Mouse (Mus musculus): ENCODE data around the gene Ackr2. TPM values are rescaled to one million over a fixed set of nuclear protein-coding genes. Genes with fewer than 3 reads are reported as not detected.

The Ackr2 gene
- polyA plus RNA-seq, 1 experiment from 2014 or later, result 0.89 TPM

DNA sequence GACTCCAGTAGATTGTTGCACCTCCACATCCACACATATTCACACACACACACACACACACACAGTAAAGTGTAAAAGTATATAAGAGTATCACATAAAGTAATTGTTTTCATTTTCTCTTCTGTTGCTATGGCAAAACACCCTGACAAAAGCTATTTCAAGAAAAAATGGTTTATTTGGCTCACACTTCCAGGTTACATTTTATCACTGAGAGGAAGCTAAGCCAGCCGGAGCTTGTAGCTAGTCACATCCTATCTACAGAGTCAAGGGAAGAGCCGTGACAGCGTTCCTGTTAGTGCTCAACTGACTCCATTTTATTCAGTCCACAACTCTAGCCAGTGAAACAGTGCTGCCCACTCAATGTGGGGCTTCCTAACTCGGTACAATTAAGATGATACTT is 50.3 kb downstream of the Ackr2 start:
- H3K9me3 ChIP-seq (ENCODE audit: control insufficient read depth, low read length), result no peaks in the 10 kb centered on the region
- no peak overlapping the region for H3K9ac ChIP-seq (ENCODE audit: low read depth, low read length)

DNA sequence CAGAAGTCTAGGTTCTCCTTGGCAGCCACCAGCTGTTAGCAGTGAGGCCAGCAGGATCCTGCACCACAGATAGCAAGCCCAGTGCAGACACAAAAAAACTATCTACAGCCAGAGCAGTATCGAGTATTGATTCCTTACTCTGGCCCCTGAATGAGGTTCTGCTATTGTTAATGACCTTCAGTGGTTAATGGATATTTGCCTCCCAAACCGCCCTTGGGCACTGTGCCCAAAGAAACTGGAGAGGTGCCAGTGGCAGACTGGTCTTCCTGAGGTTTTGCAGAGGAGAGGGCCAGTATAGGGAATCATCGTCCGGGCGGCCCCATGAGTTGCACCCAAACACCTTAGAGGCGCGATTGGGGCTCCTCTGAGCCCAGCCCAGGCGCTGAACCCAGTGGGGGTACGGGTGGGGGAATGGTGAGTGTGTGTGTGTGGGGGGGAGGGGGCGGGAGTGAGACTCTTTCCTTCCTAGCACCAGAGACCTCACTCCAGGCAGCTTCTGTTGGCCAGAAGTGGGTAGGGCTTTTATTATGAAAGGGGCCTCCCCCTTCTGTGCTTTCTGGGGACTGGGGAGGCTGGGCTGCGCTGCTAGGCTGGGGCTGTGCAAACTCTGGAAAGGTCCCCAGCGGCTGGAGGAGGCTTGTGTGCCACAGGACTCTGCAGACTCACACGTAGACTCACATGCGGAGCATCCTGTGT is 52.4 kb downstream of the Ackr2 start, which contains the start of gene Fam198a:
Fam198a (plus strand) TSS at position 571 of the 696 bp plus-strand sequence.
- WGBS, result 12% methylated on average over 12 of the region's 14 CpGs
- Histone ChIP-seq H3K4me3 (ENCODE audit: low read depth, low read length) (peak within 1 kb of the TSS; percentile 36), H3K4me1 (ENCODE audit: control insufficient read depth, insufficient read depth, low read length) (peaks cover 20% of the 10 kb centered on the region), H3K36me3 (ENCODE audit: control insufficient read depth, insufficient read depth, low read length) (no peaks in the 10 kb centered on the region), H3K27me3 (replicated peaks; ENCODE audit: control insufficient read depth, insufficient read depth, low read length) (no peaks in the 10 kb centered on the region), H3K9ac (ENCODE audit: low read depth, low read length) (peak within 1 kb of the TSS; percentile 59), H3K27ac (replicated peaks; ENCODE audit: low read depth, low read length) (peak within 1 kb of the TSS; percentile 81), H3K9me3 (ENCODE audit: control insufficient read depth, low read length) (no peaks in the 10 kb centered on the region), H3K4me2 (ENCODE audit: low read depth, low read length) (peak within 1 kb of the TSS; percentile 55)
- ATAC-seq (ENCODE audit: low read depth), result peak; percentile 93
- peak; percentile 88 for DNase-seq (ENCODE audit: low spot score)

More for the DNA sequence above, 50.3 kb downstream of the Ackr2 start:
- no peak for DNase-seq (ENCODE audit: low spot score)
- peaks cover 13% of the 10 kb centered on the region for H3K4me1 ChIP-seq (ENCODE audit: control insufficient read depth, insufficient read depth, low read length)
- no peaks in the 10 kb centered on the region for H3K27me3 ChIP-seq (replicated peaks; ENCODE audit: control insufficient read depth, insufficient read depth, low read length)
- no peak overlapping the region for H3K4me2 ChIP-seq (ENCODE audit: low read depth, low read length)
- H3K27ac ChIP-seq (replicated peaks; ENCODE audit: low read depth, low read length), result no peak overlapping the region
- H3K36me3 ChIP-seq (ENCODE audit: control insufficient read depth, insufficient read depth, low read length), result no peaks in the 10 kb centered on the region
- H3K4me3 ChIP-seq (ENCODE audit: low read depth, low read length), result no peak overlapping the region
- no peak for ATAC-seq (ENCODE audit: low read depth)
- WGBS, result 74% methylated on average over 4 of the region's 4 CpGs

DNA sequence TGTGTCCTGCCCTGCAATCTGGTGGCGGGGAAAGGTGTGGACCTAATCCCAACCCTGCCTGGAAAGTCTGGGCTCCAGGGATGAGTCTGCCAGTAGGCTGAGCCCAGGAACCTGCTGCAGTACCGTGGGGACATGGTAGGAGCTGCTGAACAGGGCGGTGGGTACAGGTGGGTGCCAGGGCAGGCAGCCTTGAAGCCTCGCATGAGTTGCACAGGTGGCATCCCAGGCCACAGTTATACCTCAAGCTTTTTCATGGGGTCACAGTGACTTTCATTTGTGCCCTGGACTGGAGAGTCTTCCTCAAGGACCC is 52.9 kb downstream of the Ackr2 start:
- peak overlapping the region; percentile 36 for H3K4me3 ChIP-seq (ENCODE audit: low read depth, low read length)
- no peaks in the 10 kb centered on the region for H3K27me3 ChIP-seq (replicated peaks; ENCODE audit: control insufficient read depth, insufficient read depth, low read length)
- H3K9ac ChIP-seq (ENCODE audit: low read depth, low read length), result peak overlapping the region; percentile 59
- peaks cover 20% of the 10 kb centered on the region for H3K4me1 ChIP-seq (ENCODE audit: control insufficient read depth, insufficient read depth, low read length)
- ATAC-seq (ENCODE audit: low read depth) (peak; percentile 48), DNase-seq (ENCODE audit: low spot score) (no peak)
- 29% methylated on average over 4 of the region's 4 CpGs for WGBS
- H3K27ac ChIP-seq (replicated peaks; ENCODE audit: low read depth, low read length), result peak overlapping the region; percentile 81
- H3K36me3 ChIP-seq (ENCODE audit: control insufficient read depth, insufficient read depth, low read length), result no peaks in the 10 kb centered on the region
- peak overlapping the region; percentile 55 for H3K4me2 ChIP-seq (ENCODE audit: low read depth, low read length)
- H3K9me3 ChIP-seq (ENCODE audit: control insufficient read depth, low read length), result no peaks in the 10 kb centered on the region

DNA sequence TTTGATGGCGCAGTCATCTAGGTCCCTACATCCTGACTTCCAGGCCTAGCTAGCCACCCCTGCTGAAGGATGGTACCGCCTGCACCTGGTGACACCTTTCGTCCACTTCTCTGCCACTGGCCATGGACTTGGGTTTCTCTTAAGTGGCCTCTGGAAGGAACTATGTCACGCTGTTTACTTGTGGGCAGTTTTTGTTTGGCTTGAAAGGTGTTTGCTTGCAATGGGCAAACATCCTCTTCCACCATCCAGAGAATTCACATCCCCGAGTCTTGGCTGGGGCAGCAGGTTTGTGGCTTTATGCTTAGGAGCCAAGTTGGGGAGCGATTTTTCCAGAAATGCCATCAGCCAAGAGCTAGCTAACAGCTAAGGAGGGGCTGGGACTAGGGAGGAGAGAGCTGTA is 54.4 kb downstream of the Ackr2 start:
- Histone ChIP-seq H3K9me3 (ENCODE audit: control insufficient read depth, low read length) (no peaks in the 10 kb centered on the region), H3K27me3 (replicated peaks; ENCODE audit: control insufficient read depth, insufficient read depth, low read length) (no peaks in the 10 kb centered on the region), H3K27ac (replicated peaks; ENCODE audit: low read depth, low read length) (0 out of 2 replicates have a peak overlapping the region, but pooled peaks have one; percentile 59), H3K9ac (ENCODE audit: low read depth, low read length) (no peak overlapping the region), H3K4me2 (ENCODE audit: low read depth, low read length) (peak overlapping the region; percentile 18; the same call in 1 of the 2 replicates), H3K36me3 (ENCODE audit: control insufficient read depth, insufficient read depth, low read length) (no peaks in the 10 kb centered on the region), H3K4me3 (ENCODE audit: low read depth, low read length) (no peak overlapping the region), H3K4me1 (ENCODE audit: control insufficient read depth, insufficient read depth, low read length) (peaks cover 20% of the 10 kb centered on the region)
- DNase-seq (ENCODE audit: low spot score), result peak; percentile 32
- 82% methylated on average over 6 of the region's 6 CpGs for WGBS
- no peak for ATAC-seq (ENCODE audit: low read depth)

DNA sequence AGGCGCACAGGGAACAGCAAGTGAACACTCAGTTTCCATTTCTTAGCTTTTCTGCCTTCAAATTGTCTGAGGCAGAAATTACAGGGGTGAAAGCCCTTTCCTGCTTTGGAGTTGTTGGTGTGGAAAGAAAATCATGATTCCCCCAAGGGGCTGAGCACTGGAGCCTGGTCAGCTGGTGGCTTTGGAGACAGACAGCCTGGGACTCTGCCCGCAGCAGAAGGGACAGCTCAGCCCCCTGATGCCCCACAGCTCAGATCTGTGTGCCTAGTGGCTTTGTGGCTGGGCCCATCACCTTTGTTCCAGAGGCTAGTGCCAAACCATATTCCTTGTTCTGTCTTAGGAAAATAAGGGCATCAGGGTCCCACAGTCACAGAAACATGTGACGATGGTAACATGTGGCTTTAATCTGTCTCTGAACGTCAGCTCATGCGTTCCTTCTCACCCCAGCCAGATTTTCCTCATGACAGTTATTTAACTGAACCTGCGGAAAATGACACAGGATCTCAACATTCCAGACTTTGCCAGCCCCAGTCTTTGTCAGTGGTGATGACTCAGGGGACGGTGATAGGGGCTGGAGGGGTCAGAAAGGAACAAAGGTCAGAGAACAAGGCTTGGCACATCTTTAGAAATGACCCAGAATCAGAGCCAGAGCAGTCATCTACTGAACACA is 61.9 kb downstream of the Ackr2 start:
- DNase-seq (ENCODE audit: low spot score), result peak; percentile 45
- Histone ChIP-seq H3K4me2 (ENCODE audit: low read depth, low read length) (no peak overlapping the region), H3K4me1 (ENCODE audit: control insufficient read depth, insufficient read depth, low read length) (peaks cover 6% of the 10 kb centered on the region; the same call in 1 of the 2 replicates), H3K9me3 (ENCODE audit: control insufficient read depth, low read length) (no peaks in the 10 kb centered on the region), H3K36me3 (ENCODE audit: control insufficient read depth, insufficient read depth, low read length) (no peaks in the 10 kb centered on the region), H3K27me3 (replicated peaks; ENCODE audit: control insufficient read depth, insufficient read depth, low read length) (no peaks in the 10 kb centered on the region), H3K9ac (ENCODE audit: low read depth, low read length) (no peak overlapping the region), H3K27ac (replicated peaks; ENCODE audit: low read depth, low read length) (peak overlapping the region; percentile 72), H3K4me3 (ENCODE audit: low read depth, low read length) (no peak overlapping the region)
- 22% methylated on average over 7 of the region's 7 CpGs for WGBS
- peak; percentile 63; the same call in 1 of the 2 replicates for ATAC-seq (ENCODE audit: low read depth)

Other genes with a start within 250 kb of the Ackr2 start
- gene Sec22c, start 192.9 kb upstream of the Ackr2 start, polyA plus RNA-seq (2014; fragmentation: Nextera tagmentation; extraction: Ambion mirVana), result 10.9 and 12.4 TPM in 2 replicates
- 149 and 159 TPM in 2 replicates for gene Ss18l2, start 188.0 kb upstream of the Ackr2 start, polyA plus RNA-seq (2014; fragmentation: Nextera tagmentation; extraction: Ambion mirVana)
- gene Nktr, start 179.2 kb upstream of the Ackr2 start, polyA plus RNA-seq (2014; fragmentation: Nextera tagmentation; extraction: Ambion mirVana), result 61.7 and 66.7 TPM in 2 replicates
- gene Zfp651, start 139.0 kb upstream of the Ackr2 start, polyA plus RNA-seq (2014; fragmentation: Nextera tagmentation; extraction: Ambion mirVana), result 20.1 and 20.6 TPM in 2 replicates
- 35.7 and 41.1 TPM in 2 replicates for gene Klhl40, start 120.7 kb upstream of the Ackr2 start, polyA plus RNA-seq (2014; fragmentation: Nextera tagmentation; extraction: Ambion mirVana)
- gene Hhatl, start 105.8 kb upstream of the Ackr2 start, polyA plus RNA-seq (2014; fragmentation: Nextera tagmentation; extraction: Ambion mirVana), result 3.7 and 5.1 TPM in 2 replicates
- gene Ccdc13, start 58.9 kb upstream of the Ackr2 start, polyA plus RNA-seq (2014; fragmentation: Nextera tagmentation; extraction: Ambion mirVana), result 1.7 and 2.0 TPM in 2 replicates
- 185 and 192 TPM in 2 replicates for gene Higd1a, start 40.0 kb upstream of the Ackr2 start, polyA plus RNA-seq (2014; fragmentation: Nextera tagmentation; extraction: Ambion mirVana)
- 0.11 TPM in 1 of 2 replicates, not detected in the other for gene Cyp8b1, start 17.9 kb downstream of the Ackr2 start, polyA plus RNA-seq (2014; fragmentation: Nextera tagmentation; extraction: Ambion mirVana)
- 4.9 and 7.0 TPM in 2 replicates for gene Fam198a, start 52.6 kb downstream of the Ackr2 start, polyA plus RNA-seq (2014; fragmentation: Nextera tagmentation; extraction: Ambion mirVana)
- 15.8 and 17.6 TPM in 2 replicates for gene Pomgnt2, start 98.8 kb downstream of the Ackr2 start, polyA plus RNA-seq (2014; fragmentation: Nextera tagmentation; extraction: Ambion mirVana)
- 42.4 and 42.9 TPM in 2 replicates for gene Snrk, start 218.9 kb downstream of the Ackr2 start, polyA plus RNA-seq (2014; fragmentation: Nextera tagmentation; extraction: Ambion mirVana)

Measured in embryonic facial prominence, embryonic 14.5 days (tissue).